Mouse (Mus musculus) CH12F3 (cell line): ENCODE results near the gene Btbd7.

Experiments used
- in situ Hi-C: fragments of 300-500 bp; cut with MboI; formaldehyde crosslinking; loops from 2 replicates; pipeline ENCODE4 v1.14.3; 2020; ENCODE audit warnings: low sequenced_read_pairs

The Btbd7 gene

GRCm38 (mm10) chr12:102740285-102740684 is 138.0 kb downstream of the Btbd7 start:
- in situ Hi-C loops: no loop called here

GRCm38 (mm10) chr12:102739096-102739495 is 139.2 kb downstream of the Btbd7 start:
- in situ Hi-C loops: no loop called here

- in situ Hi-C loops: no loop called here
Measured at GRCm38 (mm10) chr12:102733381-102733780, 144.9 kb downstream of the Btbd7 start.

GRCm38 (mm10) chr12:102730798-102731619 is 147.3 kb downstream of the Btbd7 start:
- in situ Hi-C loops: no loop called here
